Mouse (Mus musculus) heart, adult 18-20 months (tissue): ENCODE results near the gene Sbsn. TPM values are rescaled to one million over a fixed set of nuclear protein-coding genes. Genes with fewer than 3 reads are reported as not detected.

Experiments used
- DNase-seq, 2 experiments: peaks; one replicate each; pipeline ENCODE4 v3.0.0; 2021 to 2022; ENCODE audit warnings: mixed read lengths in 1 of 2
- total RNA-seq, 2 experiments: library from RNA; stranded (reverse); gene quantifications; 2 replicates each; pipeline ENCODE4 v1.2.3; 2021

Sbsn gene
- total RNA-seq, 2 experiments from 2014 or later, result 2.1 to 3.7 TPM

GRCm38 (mm10) chr7:30757001-30757400 lies 5.7 kb downstream of the Sbsn start:
- DNase-seq, result no peak

GRCm38 (mm10) chr7:30758853-30759252 lies 7.6 kb downstream of the Sbsn start:
- peak in 1 of 2 experiments; percentile 38 for DNase-seq

- no peak for DNase-seq
These were observed 10.6 kb downstream of the Sbsn start for GRCm38 (mm10) chr7:30761769-30762352.

- no peak for DNase-seq
These were observed 12.2 kb downstream of the Sbsn start, which contains the start of gene Dmkn for GRCm38 (mm10) chr7:30763456-30763855. Dmkn (plus strand) TSS chr7:30763756.

GRCm38 (mm10) chr7:30765173-30765572 lies 13.9 kb downstream of the Sbsn start:
- DNase-seq, result no peak

GRCm38 (mm10) chr7:30766408-30766807 lies 15.1 kb downstream of the Sbsn start:
- DNase-seq, result no peak

GRCm38 (mm10) chr7:30769236-30769635 lies 18.0 kb downstream of the Sbsn start:
- DNase-seq, result no peak

- DNase-seq, result peak in 1 of 2 experiments; percentile 14
These were observed 24.8 kb downstream of the Sbsn start for GRCm38 (mm10) chr7:30776104-30776503.

- no peak for DNase-seq
These were observed 25.9 kb downstream of the Sbsn start for GRCm38 (mm10) chr7:30777081-30777579.

- no peak for DNase-seq
These were observed 26.6 kb downstream of the Sbsn start for GRCm38 (mm10) chr7:30777911-30778310.

- no peak for DNase-seq
These were observed 30.5 kb downstream of the Sbsn start for GRCm38 (mm10) chr7:30781792-30782191.

GRCm38 (mm10) chr7:30782658-30783057 lies 31.4 kb downstream of the Sbsn start:
- DNase-seq, result no peak

- DNase-seq, result no peak
These were observed 33.9 kb downstream of the Sbsn start for GRCm38 (mm10) chr7:30785154-30785553.

- no peak for DNase-seq
These were observed 34.7 kb downstream of the Sbsn start for GRCm38 (mm10) chr7:30785721-30786546.

- no peak for DNase-seq
These were observed 36.2 kb downstream of the Sbsn start, which contains the start of gene Krtdap for GRCm38 (mm10) chr7:30787377-30788022. Krtdap (plus strand) TSS chr7:30787896.

- DNase-seq, result no peak
These were observed 38.9 kb downstream of the Sbsn start for GRCm38 (mm10) chr7:30790141-30790540.

- DNase-seq, result no peak
These were observed 40.6 kb downstream of the Sbsn start for GRCm38 (mm10) chr7:30791921-30792320.

- DNase-seq, result no peak
These were observed 43.6 kb downstream of the Sbsn start for GRCm38 (mm10) chr7:30794921-30795320.

- DNase-seq, result no peak
These were observed 45.5 kb downstream of the Sbsn start for GRCm38 (mm10) chr7:30796790-30797189.

- no peak for DNase-seq
These were observed 49.4 kb downstream of the Sbsn start for GRCm38 (mm10) chr7:30800653-30801052.

- DNase-seq, result no peak
These were observed 52.0 kb downstream of the Sbsn start for GRCm38 (mm10) chr7:30803256-30803655.

- DNase-seq, result no peak
These were observed 52.9 kb downstream of the Sbsn start for GRCm38 (mm10) chr7:30804026-30804715.
